Mouse (Mus musculus): ENCODE measurements around the gene Sncg. TPM values are rescaled to one million over a fixed set of nuclear protein-coding genes. Genes with fewer than 3 reads are reported as not detected.

Gene Sncg
- total and polyA plus RNA-seq, 3 experiments: 0.21 to 0.50 (median 0.27) TPM

DNA sequence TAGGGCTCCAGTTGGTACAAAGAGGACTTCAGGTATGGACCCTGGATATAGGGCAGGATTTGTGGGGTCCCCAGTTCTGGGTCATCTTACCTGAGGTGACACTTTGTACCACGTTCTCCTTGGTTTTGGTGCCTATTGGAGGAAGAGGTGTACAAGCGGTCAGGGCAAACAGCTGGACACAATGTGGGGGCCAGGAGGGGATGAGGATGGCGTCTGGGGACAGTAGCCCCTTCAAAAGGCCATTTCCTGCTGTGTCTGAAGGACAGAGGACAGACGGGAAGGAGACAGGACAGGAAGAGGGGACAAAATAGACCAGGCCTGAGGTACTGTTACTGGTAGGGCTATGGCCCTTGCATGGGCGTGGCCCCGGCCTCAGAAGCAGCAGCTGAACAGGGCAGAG, 1.0 kb downstream of the Sncg start:
- TF ChIP-seq ZC3H11A (IDR thresholded peaks at IDR 0.05; ENCODE audit: low read depth, low read length): no peak
- TF ChIP-seq ELF1 (IDR thresholded peaks at IDR 0.05; ENCODE audit: low read depth, low read length): no peak
- TF ChIP-seq ETS1 (conservative IDR thresholded peaks at IDR 0.05; ENCODE audit: low read depth, low read length): no peak
- TF ChIP-seq JUND (conservative IDR thresholded peaks at IDR 0.05; ENCODE audit: low read depth, low read length): no peak
- no peak for TF ChIP-seq USF2 (conservative IDR thresholded peaks at IDR 0.05; ENCODE audit: low read depth, low read length)
- TF ChIP-seq ZMIZ1 (IDR thresholded peaks at IDR 0.05; ENCODE audit: low read depth, low read length): no peak
- TF ChIP-seq NELFE (IDR thresholded peaks at IDR 0.05; ENCODE audit: low read depth, low read length): no peak
- H3K9me3 ChIP-seq (replicated peaks; ENCODE audit: low read length): no peaks in the 10 kb centered on the region
- no peak overlapping the region for H3K4me3 ChIP-seq (replicated peaks in 1 of 3; ENCODE audit: low read depth in 2 of 3, low read length in 2 of 3, poor library complexity in 1 of 3)
- no peak overlapping the region for H3K27ac ChIP-seq (ENCODE audit: insufficient read depth, low read depth)
- H3K4me2 ChIP-seq (ENCODE audit: insufficient read depth, low read depth, poor library complexity, severe bottlenecking): no peak overlapping the region
- H3K27me3 ChIP-seq (replicated peaks): no peaks in the 10 kb centered on the region
- DNase-seq (ENCODE audit: extremely low read depth): no peak
- H3K36me3 ChIP-seq (replicated peaks in 1 of 2; ENCODE audit: control insufficient read depth in 1 of 2, insufficient read depth in 1 of 2, low read length in 1 of 2): no peaks in the 10 kb centered on the region
- dilution Hi-C loops (cut with MboI; ENCODE audit: extremely low pct_ligation_motif_present, extremely low pct_unique_long_range_greater_than_20kb, low sequenced_read_pairs): no loop called here
- H3K4me1 ChIP-seq (ENCODE audit: control insufficient read depth in 1 of 2, insufficient read depth in 2 of 2): peaks cover 2 to 5% of the 10 kb centered on the region in 2 experiments
- no peak overlapping the region for H3K9ac ChIP-seq (ENCODE audit: insufficient read depth, low read depth)
- in situ Hi-C loops (cut with MboI; ENCODE audit: low pct_ligation_motif_present, low pct_unique_long_range_greater_than_20kb, low sequenced_read_pairs): loop anchor here (10.0 kb wide), 2 partner anchors 191 to 289 kb away; partner anchors contain the start of gene Anxa8
- H3K79me2 ChIP-seq (replicated peaks; ENCODE audit: control insufficient read depth, extremely low read depth, insufficient read depth, poor library complexity, severe bottlenecking): no peaks in the 10 kb centered on the region

DNA sequence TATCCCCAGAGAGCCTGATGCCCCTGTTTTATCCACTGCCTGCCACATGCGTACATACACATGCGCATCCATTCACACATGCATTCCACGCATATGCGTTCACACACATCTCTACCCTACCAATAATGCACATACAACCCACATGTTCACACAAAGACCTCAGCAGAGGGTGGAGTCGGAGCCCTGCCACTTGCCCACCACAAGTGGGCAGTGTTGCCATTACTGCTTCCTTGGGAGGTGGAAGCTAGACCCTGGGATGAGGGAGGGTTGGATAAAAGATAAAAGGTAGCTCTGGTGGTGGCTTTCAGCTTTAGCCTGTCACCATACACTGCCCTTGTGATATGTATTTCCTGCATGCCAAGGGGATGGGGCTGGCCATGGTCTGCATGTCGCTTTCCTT, 1.9 kb downstream of the Sncg start:
- Histone ChIP-seq H3K9ac (ENCODE audit: insufficient read depth, low read depth) (no peak overlapping the region), H3K79me2 (replicated peaks; ENCODE audit: control insufficient read depth, extremely low read depth, insufficient read depth, poor library complexity, severe bottlenecking) (no peaks in the 10 kb centered on the region), H3K27me3 (replicated peaks) (no peaks in the 10 kb centered on the region), H3K27ac (ENCODE audit: insufficient read depth, low read depth) (no peak overlapping the region), H3K9me3 (replicated peaks; ENCODE audit: low read length) (no peaks in the 10 kb centered on the region), H3K4me2 (ENCODE audit: insufficient read depth, low read depth, poor library complexity, severe bottlenecking) (no peak overlapping the region), H3K36me3 (replicated peaks in 1 of 2; ENCODE audit: control insufficient read depth in 1 of 2, insufficient read depth in 1 of 2, low read length in 1 of 2) (no peaks in the 10 kb centered on the region), H3K4me3 (replicated peaks in 1 of 3; ENCODE audit: low read depth in 2 of 3, low read length in 2 of 3, poor library complexity in 1 of 3) (no peak overlapping the region), H3K4me1 (ENCODE audit: control insufficient read depth in 1 of 2, insufficient read depth in 2 of 2) (no peaks in the 10 kb centered on the region)
- TF ChIP-seq CTCF (conservative IDR thresholded peaks at IDR 0.05 in 1 of 2, IDR thresholded peaks at IDR 0.05 in 1 of 2; ENCODE audit: low read depth in 2 of 2, low read length in 2 of 2): peak; percentile 66 to 77
- peak; percentile 61 for TF ChIP-seq RAD21 (IDR thresholded peaks at IDR 0.05; ENCODE audit: low read depth, low read length)
- TF ChIP-seq SMC3 (IDR thresholded peaks at IDR 0.05; ENCODE audit: low read depth, low read length): peak; percentile 73
- no peak for TF ChIP-seq MAX (IDR thresholded peaks at IDR 0.05; ENCODE audit: low read length)
- dilution Hi-C loops (cut with MboI; ENCODE audit: extremely low pct_ligation_motif_present, extremely low pct_unique_long_range_greater_than_20kb, low sequenced_read_pairs) (no loop called here), in situ Hi-C loops (cut with MboI; ENCODE audit: low pct_ligation_motif_present, low pct_unique_long_range_greater_than_20kb, low sequenced_read_pairs) (loop anchor here (10.0 kb wide), 2 partner anchors 192 to 288 kb away; partner anchors contain the start of gene Anxa8)
- peak; percentile 34 for DNase-seq (ENCODE audit: extremely low read depth)

DNA sequence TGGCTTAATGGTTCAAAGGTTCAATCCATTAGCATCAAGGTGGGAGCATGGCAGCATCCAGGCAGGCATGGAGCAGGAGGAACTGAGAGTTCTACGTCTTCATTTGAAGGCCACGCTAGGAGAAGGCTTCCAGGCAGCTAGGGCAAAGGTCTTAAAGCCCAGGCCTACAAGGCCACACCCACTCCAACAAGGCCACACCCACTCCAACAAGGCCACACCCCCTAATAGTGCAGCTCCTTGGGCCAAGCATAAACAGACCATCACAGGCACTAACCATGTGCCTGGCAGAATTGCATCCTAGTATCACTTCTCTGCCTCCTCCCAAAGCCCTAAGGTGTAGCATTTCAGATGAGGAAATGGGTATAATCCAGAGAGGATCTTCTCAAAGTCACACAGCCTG, 2.8 kb downstream of the Sncg start:
- H3K4me1 ChIP-seq (ENCODE audit: control insufficient read depth in 1 of 2, insufficient read depth in 2 of 2): no peaks in the 10 kb centered on the region
- no peaks in the 10 kb centered on the region for H3K9me3 ChIP-seq (replicated peaks; ENCODE audit: low read length)
- in situ Hi-C loops (cut with MboI; ENCODE audit: low pct_ligation_motif_present, low pct_unique_long_range_greater_than_20kb, low sequenced_read_pairs): loop anchor here (10.0 kb wide), 2 partner anchors 193 to 287 kb away; partner anchors contain the start of gene Anxa8
- no peak overlapping the region for H3K27ac ChIP-seq (ENCODE audit: insufficient read depth, low read depth)
- dilution Hi-C loops (cut with MboI; ENCODE audit: extremely low pct_ligation_motif_present, extremely low pct_unique_long_range_greater_than_20kb, low sequenced_read_pairs): no loop called here
- H3K79me2 ChIP-seq (replicated peaks; ENCODE audit: control insufficient read depth, extremely low read depth, insufficient read depth, poor library complexity, severe bottlenecking): no peaks in the 10 kb centered on the region
- no peak overlapping the region for H3K4me2 ChIP-seq (ENCODE audit: insufficient read depth, low read depth, poor library complexity, severe bottlenecking)
- TF ChIP-seq SMC3 (IDR thresholded peaks at IDR 0.05; ENCODE audit: low read depth, low read length): no peak
- TF ChIP-seq MAFK (IDR thresholded peaks at IDR 0.05; ENCODE audit: insufficient replicate concordance, low read length): no peak
- TF ChIP-seq JUN (IDR thresholded peaks at IDR 0.05; ENCODE audit: insufficient read depth, low read depth, low read length): no peak
- TF ChIP-seq MXI1 (IDR thresholded peaks at IDR 0.05; ENCODE audit: low read depth, low read length): no peak
- no peak for TF ChIP-seq TCF12 (IDR thresholded peaks at IDR 0.05; ENCODE audit: low read depth, low read length)
- TF ChIP-seq E2F4 (IDR thresholded peaks at IDR 0.05; ENCODE audit: insufficient replicate concordance, low read depth, low read length): no peak
- no peak for TF ChIP-seq CHD2 (IDR thresholded peaks at IDR 0.05; ENCODE audit: low read length)
- TF ChIP-seq MYC (IDR thresholded peaks at IDR 0.05; ENCODE audit: low read depth, low read length): no peak
- TF ChIP-seq ETS1 (conservative IDR thresholded peaks at IDR 0.05; ENCODE audit: low read depth, low read length): no peak
- TF ChIP-seq POLR2AphosphoS2 (IDR thresholded peaks at IDR 0.05; ENCODE audit: low read depth, low read length): no peak
- TF ChIP-seq SIN3A (IDR thresholded peaks at IDR 0.05; ENCODE audit: low read length): no peak
- no peak for TF ChIP-seq MAX (IDR thresholded peaks at IDR 0.05; ENCODE audit: low read length)
- no peak for TF ChIP-seq USF1 (IDR thresholded peaks at IDR 0.05; ENCODE audit: low read depth, low read length)
- TF ChIP-seq NRF1 (IDR thresholded peaks at IDR 0.05; ENCODE audit: low read depth, low read length): no peak
- TF ChIP-seq ZKSCAN1 (IDR thresholded peaks at IDR 0.05; ENCODE audit: borderline replicate concordance, low read depth, low read length): no peak
- TF ChIP-seq NELFE (IDR thresholded peaks at IDR 0.05; ENCODE audit: low read depth, low read length): no peak
- no peak overlapping the region for H3K9ac ChIP-seq (ENCODE audit: insufficient read depth, low read depth)
- H3K36me3 ChIP-seq (replicated peaks in 1 of 2; ENCODE audit: control insufficient read depth in 1 of 2, insufficient read depth in 1 of 2, low read length in 1 of 2): no peaks in the 10 kb centered on the region
- H3K4me3 ChIP-seq (replicated peaks in 1 of 3; ENCODE audit: low read depth in 2 of 3, low read length in 2 of 3, poor library complexity in 1 of 3): no peak overlapping the region
- no peaks in the 10 kb centered on the region for H3K27me3 ChIP-seq (replicated peaks)
- no peak for DNase-seq (ENCODE audit: extremely low read depth)
